Mouse (Mus musculus): Measurements from ENCODE around the gene Htt. TPM values are rescaled to one million over a fixed set of nuclear protein-coding genes. Genes with fewer than 3 reads are reported as not detected.

The Htt gene
- total RNA-seq, 4 experiments from 2014 or later = 37.5 to 66.3 (median 47.0) TPM

GRCm38 (mm10) chr5:34931516-34932457 lies 170.2 kb downstream of the Htt start:
- DNase-seq = no peak

DNA sequence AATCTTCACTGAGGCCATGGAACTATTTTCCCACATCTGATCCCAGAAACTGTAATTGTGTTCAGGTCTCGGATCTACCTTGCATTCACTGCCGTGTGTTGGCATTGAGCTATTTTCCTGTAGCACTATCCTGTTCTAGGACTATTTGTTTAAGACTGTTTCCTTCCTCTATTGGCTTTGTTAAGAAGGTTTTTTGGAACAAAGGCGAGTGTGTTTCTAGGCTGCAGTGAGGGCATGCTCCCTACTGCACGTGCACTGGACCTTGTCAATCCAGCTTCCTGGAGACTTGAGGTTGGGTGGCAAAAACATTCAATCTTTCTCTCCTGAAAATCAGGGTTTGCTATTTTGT lies 170.9 kb downstream of the Htt start:
- no peak for DNase-seq

GRCm38 (mm10) chr5:34933461-34933860 lies 171.9 kb downstream of the Htt start:
- no peak for DNase-seq

- no peak for DNase-seq
Observed at GRCm38 (mm10) chr5:34941710-34942470, 180.3 kb downstream of the Htt start.

- no peak for DNase-seq
Observed at GRCm38 (mm10) chr5:34943428-34943827, 181.9 kb downstream of the Htt start.

DNA sequence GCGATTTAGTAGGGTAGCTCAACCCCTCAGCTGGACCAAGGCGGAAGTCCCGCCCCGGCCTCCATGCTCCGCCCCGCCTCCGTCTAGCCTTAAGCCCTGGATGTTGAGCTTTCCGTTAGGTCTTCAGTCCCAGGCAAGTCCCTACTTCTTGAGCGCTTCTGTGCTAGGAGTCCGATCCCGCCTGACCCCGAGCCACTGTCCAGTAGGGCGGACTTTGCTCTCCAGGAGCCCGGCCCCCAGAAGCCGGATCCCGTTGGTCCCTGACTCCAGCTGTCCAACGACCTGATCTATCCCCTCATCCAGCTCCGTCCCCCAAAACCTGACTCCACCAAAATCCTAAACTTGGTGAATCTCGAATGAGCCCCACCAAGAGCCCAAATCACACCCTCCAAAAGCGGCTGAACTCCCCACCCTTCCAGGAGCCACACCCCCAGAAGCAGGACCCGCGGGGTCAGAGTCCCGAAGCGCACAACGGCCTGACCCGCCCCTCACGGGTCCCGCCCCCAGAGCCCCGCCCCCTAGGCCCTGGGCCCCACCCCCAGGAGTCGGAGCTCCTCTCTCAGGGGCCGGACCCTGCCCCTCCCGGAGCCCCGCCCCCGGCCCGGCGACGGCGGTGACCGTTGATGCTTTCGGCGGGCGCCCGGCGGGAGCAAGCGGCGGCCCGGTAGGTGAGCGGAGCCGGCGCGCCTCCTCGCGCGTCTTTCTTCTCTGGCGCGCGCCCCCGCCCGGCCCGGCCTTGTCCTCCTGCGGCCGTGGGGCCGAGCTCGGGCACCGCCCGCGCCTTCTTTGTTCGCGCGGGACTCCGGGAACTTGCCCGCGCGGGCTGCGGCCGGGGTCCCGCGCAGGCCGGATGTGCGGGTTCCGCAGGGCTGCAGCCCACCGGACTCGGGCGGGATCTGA lies 187.6 kb downstream of the Htt start, which contains the start of gene Rgs12:
Rgs12 (plus strand) TSS at position 585 of the 900 bp plus-strand sequence.
- DNase-seq = peak; percentile 82

GRCm38 (mm10) chr5:34949769-34950211 lies 188.2 kb downstream of the Htt start:
- no peak for DNase-seq

DNA sequence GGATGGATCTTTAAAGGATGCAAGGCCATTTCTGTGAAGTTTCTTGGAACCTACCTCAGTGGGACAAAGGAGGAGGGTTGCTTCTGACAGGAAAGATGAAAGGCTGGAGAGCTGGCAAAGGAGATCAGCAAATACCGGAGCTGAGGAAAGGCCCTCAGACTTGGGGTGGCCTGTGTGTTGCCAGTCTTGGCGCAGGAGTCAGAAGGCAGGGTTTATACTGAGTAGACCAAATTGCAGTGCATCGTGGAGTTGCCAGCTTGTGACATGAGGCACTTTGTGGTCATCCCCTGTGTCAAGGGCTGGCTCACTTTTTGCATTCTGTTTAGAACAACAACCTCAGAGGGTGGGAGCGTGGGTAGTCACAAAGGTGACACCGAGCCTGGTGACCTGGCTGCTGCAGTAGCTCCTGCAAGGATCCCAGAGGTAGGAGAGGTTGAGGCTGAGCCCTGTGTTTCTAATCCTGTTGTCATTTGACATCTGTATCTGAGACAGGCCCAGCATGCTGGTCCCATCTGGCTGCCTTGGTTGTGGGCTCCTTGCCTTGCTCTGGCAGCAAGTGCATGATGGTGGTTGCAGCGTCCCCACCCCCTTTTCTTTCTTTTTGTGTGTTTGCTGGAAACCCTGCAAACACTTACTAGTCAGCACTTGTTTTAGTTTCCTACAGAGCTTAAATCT lies 189.1 kb downstream of the Htt start:
- DNase-seq = no peak

DNA sequence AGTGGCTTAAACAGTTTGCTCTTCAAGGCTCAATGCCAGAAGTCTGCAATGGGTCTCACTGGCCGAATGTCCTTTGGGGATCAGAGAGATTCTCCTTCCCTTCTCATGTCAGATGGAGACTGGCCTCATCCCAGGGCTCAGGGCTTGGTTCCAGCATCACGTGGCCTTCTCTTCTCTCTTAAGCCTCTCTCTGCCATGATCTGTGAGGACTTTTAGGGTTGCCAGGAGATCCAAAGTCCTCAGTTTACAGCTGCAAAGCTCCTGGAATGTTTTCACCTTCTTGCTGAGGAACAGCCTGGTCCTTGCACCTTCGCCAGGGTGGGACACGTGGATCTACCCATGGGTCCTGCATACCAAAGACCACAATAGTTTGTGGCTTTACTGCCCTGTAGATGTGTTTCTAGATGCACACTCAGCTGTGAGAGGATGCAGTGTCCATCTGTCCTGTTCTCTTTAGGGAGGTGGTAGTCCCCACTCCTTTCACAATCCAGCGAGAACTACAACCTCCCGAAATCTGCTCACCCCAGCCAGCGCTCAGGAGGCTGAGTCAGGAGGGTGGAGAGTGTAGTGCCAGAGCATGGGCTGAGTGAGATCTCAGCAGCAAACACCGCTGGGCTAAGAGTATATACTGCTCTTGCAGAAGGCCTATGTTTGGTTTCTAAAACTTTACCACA lies 189.8 kb downstream of the Htt start:
- no peak for DNase-seq

- DNase-seq = no peak
Observed at GRCm38 (mm10) chr5:34954508-34954907, 193.0 kb downstream of the Htt start.

- DNase-seq = peak; percentile 89
Observed at GRCm38 (mm10) chr5:34955630-34956029, 194.1 kb downstream of the Htt start.

GRCm38 (mm10) chr5:34956151-34956550 lies 194.6 kb downstream of the Htt start:
- DNase-seq = peak; percentile 51

GRCm38 (mm10) chr5:34957015-34957414 lies 195.5 kb downstream of the Htt start:
- no peak for DNase-seq

- DNase-seq = no peak
Observed at GRCm38 (mm10) chr5:34960021-34960420, 198.5 kb downstream of the Htt start.

Small RNAs within 50 kb of the gene (microRNA-seq; reads per million reads assigned to microRNA genes)
- 0 reads per million in 2 experiments for gene Mir467g

Other genes starting within 250 kb of the Htt start
- 10 to 100 TPM; 16.3 to 32.3 (median 24.3) TPM for gene Tnip2, start 247.7 kb upstream of the Htt start, total RNA-seq (2022)
- gene Sh3bp2, start 235.9 kb upstream of the Htt start, total RNA-seq (2022) = 10 to 100 TPM; 11.5 to 23.9 (median 17.8) TPM
- 100 to 1,000 TPM; 144 to 201 (median 179) TPM for gene Add1, start 188.1 kb upstream of the Htt start, total RNA-seq (2022)
- 10 to 100 TPM; 29.6 to 54.5 (median 45.8) TPM for gene Mfsd10, start 124.5 kb upstream of the Htt start, total RNA-seq (2022)
- 10 to 100 TPM; 23.9 to 25.8 (median 24.1) TPM for gene Nop14, start 101.6 kb upstream of the Htt start, total RNA-seq (2022)
- 1 to 10 TPM; 1.9 to 5.3 (median 3.1) TPM for gene Grk4, start 101.4 kb upstream of the Htt start, total RNA-seq (2022)
- 1 to 10 TPM; 1.1 to 2.8 (median 2.3) TPM for gene Msantd1, start 146.3 kb downstream of the Htt start, total RNA-seq (2022)
- 10 to 100 TPM; 20.0 to 27.2 (median 23.1) TPM for gene Rgs12, start 187.7 kb downstream of the Htt start, total RNA-seq (2022)

Data from adrenal gland, adult 8-10 months (tissue).